Mouse (Mus musculus) intestine, embryonic 14.5 days (tissue): ENCODE results near the gene Macrod2. TPM values are rescaled to one million over a fixed set of nuclear protein-coding genes. Genes with fewer than 3 reads are reported as not detected.
A peak's percentile ranks its signal among the peaks of the same experiment; 100 is the strongest.

Source experiments
- ATAC-seq: fragments of 200-750 bp; cut with Nextera tagmentation; replicated peaks from 2 replicates; pipeline ENCODE4 v1.8.0; 2017; ENCODE audit warnings: low read depth, moderate number of reproducible peaks, moderate TSS enrichment, moderate library complexity; ENCODE audit not compliant: low FRiP score, low TSS enrichment
- DNase-seq: peaks from one replicate; pipeline ENCODE4 v3.0.0-alpha.2; 2018; ENCODE audit warnings: low spot score
- H3K27ac ChIP-seq: fragments of 300-500 bp; sonication (generic); 2 replicates; pipeline ENCODE4 v1.5.1; 2014; ENCODE audit warnings: low read depth, mild to moderate bottlenecking, control low read depth
- H3K27me3 ChIP-seq: fragments of 300-500 bp; sonication (generic); replicated peaks from 2 replicates; pipeline ENCODE4 v1.6.1; 2014; ENCODE audit warnings: low read length, control low read depth; ENCODE audit not compliant: control insufficient read depth, insufficient read depth
- H3K36me3 ChIP-seq: fragments of 300-500 bp; sonication (generic); 2 replicates; pipeline ENCODE4 v1.6.1; 2014; ENCODE audit warnings: low read length, control low read depth; ENCODE audit not compliant: control insufficient read depth, insufficient read depth
- H3K4me1 ChIP-seq: fragments of 300-500 bp; sonication (generic); replicated peaks from 2 replicates; pipeline ENCODE4 v1.6.1; 2014; ENCODE audit warnings: low read length, control low read depth, mixed read lengths; ENCODE audit not compliant: control insufficient read depth, insufficient read depth
- H3K4me2 ChIP-seq: fragments of 300-500 bp; sonication (generic); 2 replicates; pipeline ENCODE4 v1.6.1; 2014; ENCODE audit warnings: low read length
- H3K4me3 ChIP-seq: fragments of 300-500 bp; sonication (generic); 2 replicates; pipeline ENCODE4 v1.5.1; 2014; ENCODE audit warnings: low read depth, low read length, control low read depth, mixed read lengths
- H3K9ac ChIP-seq: fragments of 300-500 bp; sonication (generic); 2 replicates; pipeline ENCODE4 v1.6.1; 2014; ENCODE audit warnings: mild to moderate bottlenecking, low read length
- H3K9me3 ChIP-seq: fragments of 300-500 bp; sonication (generic); 2 replicates; pipeline ENCODE4 v1.6.1; 2016; ENCODE audit warnings: low read length, control low read depth; ENCODE audit not compliant: control insufficient read depth
- WGBS: fragments of 180-500 bp; shearing (Covaris S2); extraction: QIAGEN DNeasy Blood & Tissue Kit; methylation state at CpG from one replicate; pipeline ENCODE4 v1.1.7; 2014; 5-methylcytosine and 5-hydroxymethylcytosine counted together
- polyA plus RNA-seq: library from polyadenylated mRNA; unstranded; fragments of >200 nt; fragmentation: Nextera tagmentation; extraction: Ambion mirVana; gene quantifications from 2 replicates; pipeline ENCODE4 v1.2.1, GENCODE M21; 2014

The Macrod2 gene
- polyA plus RNA-seq, 1 experiment from 2014 or later = 30.6 TPM

DNA sequence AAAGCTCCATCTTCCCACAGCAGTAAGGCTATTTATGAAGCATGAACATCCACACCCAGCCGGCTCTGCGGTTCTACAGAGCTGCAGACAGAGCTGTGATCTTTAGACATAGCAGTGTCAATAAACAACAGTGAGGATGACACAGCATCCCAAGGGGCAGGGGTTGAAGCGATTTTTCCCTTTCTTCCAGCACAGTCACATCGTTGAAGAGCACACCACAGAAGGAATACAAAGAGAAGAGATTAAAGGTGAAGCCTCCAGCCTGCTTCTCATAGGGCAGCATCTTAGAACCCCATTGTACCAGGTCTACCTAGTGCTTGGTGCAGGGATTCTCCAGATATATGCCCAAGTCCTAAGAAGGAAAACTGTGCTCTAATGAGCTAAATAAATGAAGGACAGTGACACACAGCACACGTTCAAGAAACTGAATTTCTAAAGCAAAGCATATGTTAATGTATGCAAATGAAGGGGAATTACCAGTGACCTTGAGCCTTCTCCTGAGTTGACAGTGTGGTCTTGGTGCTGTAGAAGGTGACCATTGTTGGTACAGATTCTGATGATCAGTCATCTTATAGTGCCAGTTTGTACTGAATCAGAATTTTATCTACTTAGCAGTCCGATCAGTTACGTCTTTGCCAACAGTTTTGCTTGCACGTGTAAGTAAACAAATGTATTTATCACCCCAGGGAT is 1021.9 kb downstream of the Macrod2 start:
- no peak overlapping the region for H3K9ac ChIP-seq
- 41% methylated on average over 8 of the region's 8 CpGs for whole genome bisulfite sequencing
- H3K9me3 ChIP-seq = no peaks in the 10 kb centered on the region
- H3K4me3 ChIP-seq = no peak overlapping the region
- no peaks in the 10 kb centered on the region for H3K27me3 ChIP-seq
- ATAC-seq (no peak; the same call in 1 of the 2 replicates), DNase-seq (no peak)
- no peak overlapping the region for H3K4me2 ChIP-seq
- peaks cover 6% of the 10 kb centered on the region; the same call in 1 of the 2 replicates for H3K4me1 ChIP-seq
- no peaks in the 10 kb centered on the region for H3K36me3 ChIP-seq
- H3K27ac ChIP-seq = peak overlapping the region; percentile 13; the same call in 1 of the 2 replicates

DNA sequence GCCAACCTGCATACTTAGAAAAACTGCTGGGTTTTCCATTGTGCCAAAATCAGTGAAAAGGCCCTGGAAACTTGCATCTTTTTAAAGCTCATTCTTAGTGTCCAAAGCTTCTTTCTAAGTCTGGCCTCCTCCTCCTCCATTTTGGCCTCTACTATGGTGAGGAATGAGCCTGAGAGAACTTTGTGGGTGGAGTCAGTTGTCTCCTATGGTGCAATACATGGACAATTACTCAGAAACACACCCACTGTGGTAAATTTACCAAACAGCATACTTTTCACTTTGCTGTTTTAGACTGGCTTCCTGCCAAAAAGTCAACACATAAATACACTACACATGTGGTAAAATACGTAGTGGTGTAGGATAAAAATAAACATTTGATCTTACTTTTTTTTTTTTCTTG is 1024.7 kb downstream of the Macrod2 start:
- WGBS = 49% methylated on average over 1 of the region's 1 CpGs
- H3K9me3 ChIP-seq = no peaks in the 10 kb centered on the region
- DNase-seq = no peak
- H3K4me2 ChIP-seq = no peak overlapping the region
- ATAC-seq = no peak
- H3K4me3 ChIP-seq = no peak overlapping the region
- peaks cover 6% of the 10 kb centered on the region; the same call in 1 of the 2 replicates for H3K4me1 ChIP-seq
- no peak overlapping the region for H3K27ac ChIP-seq
- H3K9ac ChIP-seq = no peak overlapping the region
- no peaks in the 10 kb centered on the region for H3K27me3 ChIP-seq
- H3K36me3 ChIP-seq = no peaks in the 10 kb centered on the region

DNA sequence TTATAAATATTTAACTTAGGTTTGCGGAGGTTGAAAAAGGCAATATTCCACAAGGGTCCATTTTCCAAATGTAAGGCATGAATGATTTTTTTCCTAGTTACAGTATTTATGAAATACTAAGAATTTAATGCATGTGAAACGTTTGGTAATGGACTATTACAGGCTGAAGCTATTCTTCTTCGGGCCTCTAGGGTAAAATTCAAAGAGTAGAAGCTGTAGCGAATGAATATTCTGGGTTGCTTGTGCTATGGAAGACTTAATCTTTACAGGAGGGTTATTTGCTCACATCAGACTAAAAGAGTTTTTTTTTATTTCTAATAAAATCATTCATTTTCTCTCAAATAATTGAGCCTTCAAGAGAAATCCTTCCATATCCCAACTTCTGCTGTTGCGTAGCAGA is 1039.0 kb downstream of the Macrod2 start:
- Histone ChIP-seq H3K4me3 (no peak overlapping the region), H3K9me3 (no peaks in the 10 kb centered on the region), H3K9ac (no peak overlapping the region), H3K4me2 (no peak overlapping the region; the same call in 1 of the 2 replicates), H3K4me1 (no peaks in the 10 kb centered on the region; the same call in 1 of the 2 replicates), H3K27me3 (no peaks in the 10 kb centered on the region), H3K27ac (no peak overlapping the region), H3K36me3 (no peaks in the 10 kb centered on the region)
- DNase-seq (no peak), ATAC-seq (no peak)
- 65% methylated on average over 5 of the region's 5 CpGs for WGBS

DNA sequence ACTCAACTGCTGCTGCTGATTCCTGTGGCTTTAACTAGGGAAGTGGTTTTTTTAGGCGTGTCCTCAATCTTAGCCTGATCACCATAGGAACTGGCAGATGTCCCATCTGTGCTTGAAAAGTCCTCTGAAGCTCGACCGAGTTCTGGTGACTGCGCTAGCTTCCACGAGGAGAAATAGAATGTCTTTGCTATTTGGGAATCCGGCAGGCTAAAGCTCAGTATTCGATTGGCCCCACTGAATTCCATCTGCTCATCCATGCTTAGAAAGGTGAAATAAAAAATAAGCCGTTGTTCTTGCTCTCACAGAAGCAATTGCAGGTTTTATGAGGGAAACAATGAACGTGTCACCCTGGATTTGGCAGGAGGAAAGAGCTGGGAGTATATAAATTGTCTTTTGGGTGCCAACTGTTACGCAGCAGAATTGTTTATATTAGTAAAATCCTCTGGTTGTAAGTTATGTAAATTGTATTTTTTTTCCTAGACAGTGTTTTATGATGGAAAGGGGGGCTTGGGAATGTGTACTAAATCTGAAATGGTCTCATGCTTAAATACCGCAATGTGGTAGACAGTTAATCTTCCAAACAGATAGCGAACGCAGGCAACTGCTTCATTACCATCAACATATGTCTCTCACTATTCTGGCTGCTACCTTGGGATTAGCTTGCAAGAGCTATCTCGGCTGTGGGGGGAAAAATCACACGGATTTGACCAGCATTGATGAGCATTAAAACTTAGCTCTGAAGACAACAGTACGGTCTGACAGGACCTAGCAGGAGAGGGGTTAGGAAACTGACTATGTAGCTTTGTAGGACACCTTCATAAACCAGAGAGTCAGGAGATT is 1039.8 kb downstream of the Macrod2 start:
- Histone ChIP-seq H3K9ac (no peak overlapping the region), H3K9me3 (no peaks in the 10 kb centered on the region), H3K4me2 (peak overlapping the region; percentile 38), H3K27me3 (no peaks in the 10 kb centered on the region), H3K36me3 (no peaks in the 10 kb centered on the region), H3K27ac (0 out of 2 replicates have a peak overlapping the region, but pooled peaks have one; percentile 43), H3K4me1 (no peaks in the 10 kb centered on the region; the same call in 1 of the 2 replicates), H3K4me3 (no peak overlapping the region)
- ATAC-seq = no peak
- WGBS = 31% methylated on average over 16 of the region's 16 CpGs
- DNase-seq = peak; percentile 54

DNA sequence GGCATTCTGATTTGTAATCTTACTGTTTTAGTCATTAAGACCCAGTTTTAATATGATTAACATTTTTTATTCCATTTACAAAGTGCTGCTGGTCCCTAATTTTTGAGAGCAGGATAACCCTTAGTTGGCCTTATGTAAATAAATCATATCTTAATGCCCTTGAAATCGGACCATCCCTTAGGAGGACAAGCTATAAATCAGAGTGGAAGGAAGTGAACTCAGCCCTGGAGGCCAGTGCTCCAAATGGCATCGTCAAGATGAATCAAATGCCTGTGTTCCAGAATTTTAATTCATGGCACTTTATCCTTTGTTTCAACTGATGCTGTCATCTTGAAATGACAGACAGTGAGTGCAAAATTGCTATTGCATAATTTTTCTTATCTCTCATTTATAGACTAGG is 1046.8 kb downstream of the Macrod2 start:
- DNase-seq = no peak
- Histone ChIP-seq H3K9me3 (no peaks in the 10 kb centered on the region), H3K4me1 (no peaks in the 10 kb centered on the region), H3K27ac (no peak overlapping the region), H3K9ac (no peak overlapping the region), H3K4me2 (no peak overlapping the region), H3K4me3 (no peak overlapping the region), H3K27me3 (no peaks in the 10 kb centered on the region), H3K36me3 (no peaks in the 10 kb centered on the region)
- ATAC-seq = no peak
- WGBS = 19% methylated on average over 2 of the region's 2 CpGs

DNA sequence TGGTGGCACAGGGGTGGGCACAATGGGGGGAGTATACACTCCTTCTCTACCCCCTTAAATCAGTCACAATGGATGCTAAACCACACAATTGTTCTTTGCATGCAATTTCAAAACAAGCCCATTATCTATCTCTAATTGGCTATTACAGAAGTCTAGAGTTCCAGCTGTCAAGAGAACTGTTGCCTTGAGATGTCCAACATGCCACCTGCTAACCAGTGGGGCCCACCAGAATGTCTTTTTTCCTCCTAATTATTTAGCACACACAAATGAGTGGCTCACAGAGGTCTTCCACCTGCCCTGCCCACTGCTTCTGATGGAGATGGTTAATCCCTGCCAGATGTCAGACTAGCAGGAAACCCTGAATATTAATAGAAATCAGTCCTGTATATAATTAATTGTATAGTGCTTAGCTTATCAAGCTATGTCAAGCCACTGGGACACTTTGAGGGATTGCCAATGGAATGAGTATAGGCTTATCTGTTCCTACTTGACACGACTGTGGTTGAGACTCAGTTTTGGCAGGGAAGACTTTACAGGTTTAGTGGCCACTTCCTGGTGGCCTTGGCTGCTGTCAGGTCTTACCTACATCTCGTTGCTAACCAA is 1054.1 kb downstream of the Macrod2 start:
- DNase-seq (no peak), ATAC-seq (no peak)
- no peaks in the 10 kb centered on the region for H3K4me1 ChIP-seq
- no peak overlapping the region for H3K4me3 ChIP-seq
- H3K36me3 ChIP-seq = no peaks in the 10 kb centered on the region
- H3K27me3 ChIP-seq = no peaks in the 10 kb centered on the region
- no peak overlapping the region for H3K9ac ChIP-seq
- no peak overlapping the region for H3K4me2 ChIP-seq
- no peak overlapping the region for H3K27ac ChIP-seq
- no peaks in the 10 kb centered on the region for H3K9me3 ChIP-seq
- 60% methylated on average over 2 of the region's 2 CpGs for WGBS

DNA sequence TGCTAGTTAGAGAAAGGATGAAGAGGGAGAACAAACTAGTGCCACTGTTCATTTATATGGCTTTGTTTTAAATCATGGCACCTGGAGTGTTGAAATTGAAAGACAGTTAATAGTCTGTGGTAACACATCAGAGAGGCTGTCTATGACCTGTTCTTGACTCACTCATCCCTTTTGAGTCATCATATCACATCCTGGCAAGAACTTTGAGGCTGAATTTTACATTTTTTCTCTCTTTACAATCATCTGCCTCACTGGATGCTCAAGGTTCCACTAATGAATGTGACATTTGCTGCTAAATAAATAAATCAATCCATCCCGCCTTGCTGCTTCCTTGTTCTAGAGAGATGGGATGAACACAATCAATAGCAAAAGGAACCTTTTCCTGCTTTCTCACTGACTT is 1068.8 kb downstream of the Macrod2 start:
- H3K36me3 ChIP-seq = no peaks in the 10 kb centered on the region
- no peaks in the 10 kb centered on the region for H3K4me1 ChIP-seq
- H3K9ac ChIP-seq = no peak overlapping the region
- no peaks in the 10 kb centered on the region for H3K27me3 ChIP-seq
- H3K9me3 ChIP-seq = no peaks in the 10 kb centered on the region
- no peak for DNase-seq
- no peak for ATAC-seq
- WGBS = 90% methylated on average over 1 of the region's 1 CpGs
- no peak overlapping the region for H3K27ac ChIP-seq
- no peak overlapping the region for H3K4me3 ChIP-seq
- H3K4me2 ChIP-seq = no peak overlapping the region

DNA sequence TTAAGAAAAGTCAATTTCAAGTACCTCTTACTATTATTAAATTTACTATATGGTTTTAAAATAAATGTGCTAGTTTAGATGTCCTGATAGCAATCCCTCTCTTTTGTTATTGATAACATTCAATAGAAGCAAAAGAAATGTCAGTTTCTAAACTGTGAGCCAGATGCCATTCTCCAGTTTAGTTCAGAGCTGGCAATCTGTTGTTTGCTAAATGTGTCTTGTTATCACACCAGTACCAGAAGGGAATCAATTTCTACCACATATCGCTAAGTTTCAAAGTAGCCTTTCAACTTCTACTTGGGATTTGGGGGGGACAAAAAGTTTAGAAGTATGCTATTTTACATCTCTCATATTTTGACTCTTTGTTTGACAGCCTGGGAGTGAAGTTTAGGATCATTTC is 1077.7 kb downstream of the Macrod2 start:
- Histone ChIP-seq H3K27me3 (no peaks in the 10 kb centered on the region), H3K9ac (no peak overlapping the region), H3K36me3 (no peaks in the 10 kb centered on the region), H3K4me1 (no peaks in the 10 kb centered on the region), H3K9me3 (no peaks in the 10 kb centered on the region), H3K27ac (no peak overlapping the region), H3K4me3 (no peak overlapping the region), H3K4me2 (no peak overlapping the region)
- ATAC-seq (no peak), DNase-seq (no peak)
- 85% methylated on average over 1 of the region's 1 CpGs for WGBS
